Mouse (Mus musculus) ES-E14 (cell line): ENCODE results near the gene Snapc5.

ENCODE experiments used
- CHD2 ChIP-seq: IDR thresholded peaks from 2 replicates; pipeline ENCODE4 v1.6.1; 2014; ENCODE audit warnings: mild to moderate bottlenecking, low read depth, low read length, inconsistent platforms
- HCFC1 ChIP-seq: IDR thresholded peaks from 2 replicates; pipeline ENCODE4 v1.6.1; 2012; ENCODE audit warnings: low read length, inconsistent platforms, borderline replicate concordance; ENCODE audit not compliant: insufficient read depth
- MAFK ChIP-seq: IDR thresholded peaks from 2 replicates; pipeline ENCODE4 v1.6.1; 2014; ENCODE audit warnings: mild to moderate bottlenecking, low read depth, low read length, inconsistent platforms; ENCODE audit not compliant: insufficient read depth
- ZNF384 ChIP-seq: IDR thresholded peaks from 2 replicates; pipeline ENCODE4 v1.6.1; 2012; ENCODE audit warnings: low read depth, low read length, inconsistent platforms

- TF ChIP-seq ZNF384 (no peak), HCFC1 (no peak), MAFK (no peak), CHD2 (no peak)
These were observed 41.5 kb downstream of the Snapc5 start for GRCm38 (mm10) chr9:64220603-64221002.
